Mouse (Mus musculus): ENCODE data around the gene Glra4. TPM values are rescaled to one million over a fixed set of nuclear protein-coding genes. Genes with fewer than 3 reads are reported as not detected.

Gene Glra4
- polyA plus RNA-seq, 1 experiment from 2014 or later: 0.12 TPM

Other genes with a start within 250 kb of the Glra4 start
- not detected in 2 replicates for gene Kir3dl2, start 236.1 kb downstream of the Glra4 start, polyA plus RNA-seq (2014; fragmentation: Nextera tagmentation; extraction: Ambion mirVana)
- 3.4 and 4.6 TPM in 2 replicates for gene Tceal3, start 189.3 kb downstream of the Glra4 start, polyA plus RNA-seq (2014; fragmentation: Nextera tagmentation; extraction: Ambion mirVana)
- gene Tceal1, start 72.2 kb downstream of the Glra4 start, polyA plus RNA-seq (2014; fragmentation: Nextera tagmentation; extraction: Ambion mirVana): 8.2 and 8.7 TPM in 2 replicates
- gene Morf4l2, start 36.5 kb downstream of the Glra4 start, polyA plus RNA-seq (2014; fragmentation: Nextera tagmentation; extraction: Ambion mirVana): 471 and 491 TPM in 2 replicates
- 6.2 and 6.9 TPM in 2 replicates for gene Plp1, start 42.5 kb upstream of the Glra4 start, polyA plus RNA-seq (2014; fragmentation: Nextera tagmentation; extraction: Ambion mirVana)
- gene Rab9b, start 88.6 kb upstream of the Glra4 start, polyA plus RNA-seq (2014; fragmentation: Nextera tagmentation; extraction: Ambion mirVana): 0.53 and 0.77 TPM in 2 replicates
- gene H2bfm, start 147.2 kb upstream of the Glra4 start, polyA plus RNA-seq (2014; fragmentation: Nextera tagmentation; extraction: Ambion mirVana): not detected in 2 replicates
- gene Tmsb15b2, start 195.4 kb upstream of the Glra4 start, polyA plus RNA-seq (2014; fragmentation: Nextera tagmentation; extraction: Ambion mirVana): 58.6 and 66.3 TPM in 2 replicates
- 5.1 TPM in 2 replicates for gene Tmsb15l, start 196.7 kb upstream of the Glra4 start, polyA plus RNA-seq (2014; fragmentation: Nextera tagmentation; extraction: Ambion mirVana)
- 30.3 and 31.9 TPM in 2 replicates for gene Tmsb15b1, start 196.7 kb upstream of the Glra4 start, polyA plus RNA-seq (2014; fragmentation: Nextera tagmentation; extraction: Ambion mirVana)
- 20.0 and 23.2 TPM in 2 replicates for gene Zcchc18, start 213.0 kb upstream of the Glra4 start, polyA plus RNA-seq (2014; fragmentation: Nextera tagmentation; extraction: Ambion mirVana)

Measured in intestine, embryonic 14.5 days (tissue).